Comparison of ENCODE assay signal across 9 mouse cellular contexts in the genomic region with DNA sequence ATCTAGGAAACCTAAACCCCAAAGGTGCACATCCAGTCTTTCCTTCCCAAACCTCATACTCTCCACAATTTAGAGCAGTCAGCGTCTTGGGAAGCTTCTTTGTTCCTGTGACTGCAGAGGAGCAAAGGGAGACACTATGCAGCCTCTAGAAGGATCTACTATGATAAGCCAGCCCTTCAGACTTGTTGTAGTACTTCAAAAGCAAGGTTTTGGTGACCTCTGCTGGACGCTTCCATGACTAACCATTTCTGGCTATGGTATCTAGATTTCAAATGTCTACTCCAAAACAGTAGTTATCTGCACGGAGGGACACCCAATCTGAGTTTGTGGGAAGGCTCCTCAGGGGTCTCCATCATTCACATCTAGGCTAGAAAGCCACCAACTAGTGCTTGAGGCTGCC. TPM values are rescaled to one million over a fixed set of nuclear protein-coding genes. Genes with fewer than 3 reads are reported as not detected.
DNase-seq lines count a peak whose midpoint lies in the region; ATAC-seq lines count a peak whose summit lies in the region.
"Had no signal": no experiment of that assay in that cellular context is flagged by ENCODE, and none has a peak within 500 bp of the region (broad histone marks: within the 10 kb centered on the region; RNA-seq: fewer than 3 reads in every experiment).

No protein-coding gene starts in this region.

- no peak overlapping the region for H3K4me2 ChIP-seq in kidney, embryonic 16.5 days (replicated peaks; ENCODE audit: low read depth, low read length)
- no peak overlapping the region for H3K4me2 ChIP-seq in hindbrain, embryonic 14.5 days (replicated peaks)
- no peak overlapping the region for H3K4me2 ChIP-seq in neural tube, embryonic 15.5 days
- H3K4me2 ChIP-seq: limb, embryonic 12.5 days had no signal

- peaks cover 6% of the 10 kb centered on the region for H3K9me3 ChIP-seq in kidney, embryonic 16.5 days (ENCODE audit: low read length)
- no peaks in the 10 kb centered on the region for H3K9me3 ChIP-seq in hindbrain, embryonic 14.5 days (ENCODE audit: control insufficient read depth, low read length)
- H3K9me3 ChIP-seq in neural tube, embryonic 15.5 days (replicated peaks), result no peaks in the 10 kb centered on the region

- WGBS in kidney, embryonic 16.5 days, result 9% methylated on average over 3 of the region's 3 CpGs
- WGBS in hindbrain, embryonic 14.5 days, result 19% methylated on average over 3 of the region's 3 CpGs
- WGBS in neural tube, embryonic 15.5 days, result 12% methylated on average over 3 of the region's 3 CpGs

- no peak for ATAC-seq in kidney, embryonic 16.5 days (ENCODE audit: low FRiP score, low TSS enrichment)
- ATAC-seq in hindbrain, embryonic 14.5 days (ENCODE audit: low FRiP score), result no peak; the same call in 1 of the 2 replicates
- ATAC-seq in neural tube, embryonic 15.5 days (ENCODE audit: low FRiP score), result peak; percentile 70; the same call in 1 of the 2 replicates
- ATAC-seq in activated CD4-positive, CD25-positive, alpha-beta regulatory T cell, adult 4 months, result no peak

- no peak overlapping the region for H3K4me3 ChIP-seq in kidney, embryonic 16.5 days (ENCODE audit: low read length)
- no peak overlapping the region for H3K4me3 ChIP-seq in hindbrain, embryonic 14.5 days (replicated peaks; ENCODE audit: low read length)
- H3K4me3 ChIP-seq in neural tube, embryonic 15.5 days (replicated peaks), result no peak overlapping the region
- H3K4me3 ChIP-seq: limb, embryonic 12.5 days had no signal

- H3K36me3 ChIP-seq in kidney, embryonic 16.5 days (ENCODE audit: insufficient read depth, low read length), result peaks cover 3% of the 10 kb centered on the region; the same call in 1 of the 2 replicates
- H3K36me3 ChIP-seq in hindbrain, embryonic 14.5 days (replicated peaks; ENCODE audit: control insufficient read depth, insufficient read depth), result no peaks in the 10 kb centered on the region
- no peaks in the 10 kb centered on the region for H3K36me3 ChIP-seq in neural tube, embryonic 15.5 days
- H3K36me3 ChIP-seq: limb, embryonic 12.5 days had no signal

- H3K4me1 ChIP-seq in kidney, embryonic 16.5 days (ENCODE audit: insufficient read depth, low read length), result no peaks in the 10 kb centered on the region
- H3K4me1 ChIP-seq in hindbrain, embryonic 14.5 days (replicated peaks; ENCODE audit: control insufficient read depth, insufficient read depth, low read length), result no peaks in the 10 kb centered on the region
- no peaks in the 10 kb centered on the region for H3K4me1 ChIP-seq in neural tube, embryonic 15.5 days
- H3K4me1 ChIP-seq: limb, embryonic 12.5 days had no signal

- no peaks in the 10 kb centered on the region for H3K27me3 ChIP-seq in kidney, embryonic 16.5 days (ENCODE audit: insufficient read depth, low read length)
- H3K27me3 ChIP-seq in hindbrain, embryonic 14.5 days (ENCODE audit: control insufficient read depth, insufficient read depth, low read length), result no peaks in the 10 kb centered on the region
- H3K27me3 ChIP-seq in neural tube, embryonic 15.5 days (replicated peaks), result 0 out of 2 replicates have a peak, but pooled peaks cover 3% of the 10 kb centered on the region
- H3K27me3 ChIP-seq: limb, embryonic 12.5 days had no signal

- H3K9ac ChIP-seq in kidney, embryonic 16.5 days (replicated peaks; ENCODE audit: low read length), result no peak overlapping the region
- H3K9ac ChIP-seq in hindbrain, embryonic 14.5 days, result no peak overlapping the region
- H3K9ac ChIP-seq in neural tube, embryonic 15.5 days (replicated peaks), result no peak overlapping the region
- H3K9ac ChIP-seq: limb, embryonic 12.5 days had no signal

- intact Hi-C loops in left cerebral cortex, postnatal 14 days (cut with DNase I), result loop anchor here (2.0 to 5.0 kb wide), 3 partner anchors 137 to 359 kb away; no protein-coding TSS in a partner anchor

- H3K27ac ChIP-seq in kidney, embryonic 16.5 days (ENCODE audit: low read length), result no peak overlapping the region
- H3K27ac ChIP-seq in hindbrain, embryonic 14.5 days, result no peak overlapping the region
- 0 out of 2 replicates have a peak overlapping the region, but pooled peaks have one; percentile 23 for H3K27ac ChIP-seq in neural tube, embryonic 15.5 days (replicated peaks)
- H3K27ac ChIP-seq: limb, embryonic 12.5 days had no signal

- peak; percentile 52 for DNase-seq in kidney, adult 18-20 months
- DNase-seq in NIH3T3 (ENCODE audit: low read depth), result peak; percentile 84
- peak; percentile 88 for DNase-seq in embryo, embryonic 10.5 days (ENCODE audit: low spot score)
- DNase-seq in hindbrain, embryonic 14.5 days (ENCODE audit: low spot score), result peak; percentile 86
- DNase-seq in left cerebral cortex, postnatal 14 days (ENCODE audit: low spot score in 2 of 2), result peak; percentile 76 to 82

RNA-seq across cellular contexts. Expression of a gene that starts 5.9 kb away (rescaled TPM):
- 0.07 TPM in 1 of 2 replicates, not detected in the other for polyA plus RNA-seq in kidney, embryonic 16.5 days (2015; fragmentation: Nextera tagmentation; extraction: Ambion mirVana)
- polyA plus RNA-seq in hindbrain, embryonic 14.5 days (2014; fragmentation: Nextera tagmentation; extraction: Ambion mirVana), result not detected in 2 replicates
- under 1 TPM in 1 of 2 experiments, not detected in 1; 0.11 TPM for total RNA-seq in left cerebral cortex, postnatal 14 days (2021)
- polyA plus RNA-seq in neural tube, embryonic 15.5 days (2015; fragmentation: Nextera tagmentation; extraction: Ambion mirVana), result 0.22 TPM in 1 of 2 replicates, not detected in the other
- not detected for polyA plus RNA-seq in activated CD4-positive, CD25-positive, alpha-beta regulatory T cell, adult 4 months (2017; shearing (Covaris generic))
- polyA plus RNA-seq: limb, embryonic 12.5 days had no signal

RNA-seq across cellular contexts. Expression of a gene that starts 9.0 kb away (rescaled TPM):
- polyA plus RNA-seq in kidney, embryonic 16.5 days (2015; fragmentation: Nextera tagmentation; extraction: Ambion mirVana), result 516 and 585 TPM in 2 replicates
- polyA plus RNA-seq in hindbrain, embryonic 14.5 days (2014; fragmentation: Nextera tagmentation; extraction: Ambion mirVana), result 141 and 194 TPM in 2 replicates
- total RNA-seq in left cerebral cortex, postnatal 14 days (2021), result 100 to 1,000 TPM; 179 to 218 TPM
- 176 and 252 TPM in 2 replicates for polyA plus RNA-seq in neural tube, embryonic 15.5 days (2015; fragmentation: Nextera tagmentation; extraction: Ambion mirVana)
- polyA plus RNA-seq in activated CD4-positive, CD25-positive, alpha-beta regulatory T cell, adult 4 months (2017; shearing (Covaris generic)), result under 1 TPM in 1 of 2 experiments, not detected in 1; 0.24 TPM

Comparison
In these comparisons a context has a peak if more than half of its experiments do, and no peak if none do; other contexts are left out.
1. RNA of a gene that starts 9.0 kb away (polyA plus RNA-seq): 516 to 585 TPM in kidney, embryonic 16.5 days, 141 to 194 TPM in hindbrain, embryonic 14.5 days and 176 to 252 TPM in neural tube, embryonic 15.5 days; 0.24 TPM in activated CD4-positive, CD25-positive, alpha-beta regulatory T cell, adult 4 months; every median in the first group is over 100 times any median in the second.
2. Peak in every context shown above with its lines, with median percentiles within 50 percentile points of each other: DNase-seq.